Mouse (Mus musculus): ENCODE results near the gene Tfip11.

DNA sequence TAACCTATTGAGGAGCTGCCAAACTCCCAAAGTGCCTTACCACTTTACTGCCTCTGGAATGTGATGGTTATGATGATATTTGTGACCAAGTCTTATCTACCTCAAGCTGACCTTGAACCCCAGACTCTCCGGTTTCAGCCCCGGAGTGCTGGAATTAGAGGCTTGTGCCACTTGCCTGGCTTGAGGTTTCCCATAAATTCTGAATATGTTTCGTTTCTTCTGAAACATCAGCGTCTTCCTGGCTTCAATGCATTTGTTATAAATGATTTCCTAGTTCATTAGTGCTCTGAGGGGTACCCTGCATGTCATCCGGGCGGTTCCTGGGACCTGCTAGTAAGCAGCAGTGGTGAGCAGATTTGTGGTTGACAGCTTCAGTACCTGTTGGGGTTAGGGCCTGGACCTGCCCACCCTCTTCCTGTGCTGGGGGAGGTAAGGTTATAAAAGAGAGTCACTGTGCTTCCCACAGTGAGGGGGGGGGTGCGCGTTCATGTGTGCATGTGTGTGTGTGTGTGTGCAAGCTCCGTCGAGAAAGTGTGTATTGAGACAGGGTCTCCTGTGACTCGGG, 48.2 kb upstream of the Tfip11 start:
- TF ChIP-seq POLR2A (IDR thresholded peaks at IDR 0.05; ENCODE audit: extremely low read depth, insufficient read depth, low read length) = no peak
- no peak for TF ChIP-seq CTCF (IDR thresholded peaks at IDR 0.05; ENCODE audit: low read depth, low read length)
